Mouse (Mus musculus) stomach, embryonic 14.5 days (tissue): ENCODE measurements at regions not wholly inside any gene's neighbourhood (a gene's known extent, or its start where the extent isn't known, plus 50 kb on each side); places are given as distances from the start of the nearest gene placed in this dataset. TPM values are rescaled to one million over a fixed set of nuclear protein-coding genes. Genes with fewer than 3 reads are reported as not detected.

Source experiments
- ATAC-seq: fragments of 200-750 bp; cut with Nextera tagmentation; 2 replicates; pipeline ENCODE4 v1.8.0; 2017; ENCODE audit warnings: low read depth, moderate TSS enrichment; ENCODE audit not compliant: insufficient number of reproducible peaks, insufficient read depth, low FRiP score
- H3K27ac ChIP-seq: fragments of 300-500 bp; sonication (generic); 2 replicates; pipeline ENCODE4 v1.5.1; 2014; ENCODE audit warnings: mild to moderate bottlenecking, low read length, moderate library complexity, mixed read lengths
- H3K27me3 ChIP-seq: fragments of 300-500 bp; sonication (generic); 2 replicates; pipeline ENCODE4 v1.6.1; 2014; ENCODE audit warnings: low read length, control low read depth, mixed read lengths; ENCODE audit not compliant: control insufficient read depth, insufficient read depth
- H3K36me3 ChIP-seq: fragments of 300-500 bp; sonication (generic); 2 replicates; pipeline ENCODE4 v1.6.1; 2014; ENCODE audit warnings: mild to moderate bottlenecking, control low read depth, low read length, moderate library complexity, mixed read lengths; ENCODE audit not compliant: control insufficient read depth, insufficient read depth
- H3K4me1 ChIP-seq: fragments of 300-500 bp; sonication (generic); 2 replicates; pipeline ENCODE4 v1.6.1; 2014; ENCODE audit warnings: low read length, control low read depth, mixed read lengths; ENCODE audit not compliant: control insufficient read depth, insufficient read depth
- H3K4me2 ChIP-seq: fragments of 300-500 bp; sonication (generic); replicated peaks from 2 replicates; pipeline ENCODE4 v1.6.1; 2014; ENCODE audit warnings: low read depth, low read length, control low read depth
- H3K4me3 ChIP-seq: fragments of 300-500 bp; sonication (generic); 2 replicates; pipeline ENCODE4 v1.5.1; 2014; ENCODE audit warnings: low read depth, low read length, control low read depth
- H3K9ac ChIP-seq: fragments of 300-500 bp; sonication (generic); replicated peaks from 2 replicates; pipeline ENCODE4 v1.6.1; 2014; ENCODE audit warnings: low read depth, mild to moderate bottlenecking, control low read depth, low read length, moderate library complexity, mixed read lengths
- H3K9me3 ChIP-seq: fragments of 300-500 bp; sonication (generic); 2 replicates; pipeline ENCODE4 v1.6.1; 2016; ENCODE audit warnings: low read depth, low read length, control low read depth; ENCODE audit not compliant: control insufficient read depth
- WGBS: fragments of 180-500 bp; shearing (Covaris S2); extraction: QIAGEN DNeasy Blood & Tissue Kit; methylation state at CpG from one replicate; pipeline ENCODE4 v1.1.7; 2014; 5-methylcytosine and 5-hydroxymethylcytosine counted together
- microRNA-seq: library from miRNA; unstranded; fragments of <30 nt; microRNA quantifications from one replicate; pipeline ENCODE4, GENCODE M21; 2016

- Histone ChIP-seq H3K4me3 (no peak overlapping the region), H3K4me2 (no peak overlapping the region), H3K27ac (no peak overlapping the region), H3K9ac (no peak overlapping the region), H3K4me1 (no peaks in the 10 kb centered on the region), H3K36me3 (no peaks in the 10 kb centered on the region), H3K9me3 (no peaks in the 10 kb centered on the region), H3K27me3 (no peaks in the 10 kb centered on the region)
- 78% methylated on average over 2 of the region's 2 CpGs for WGBS
- ATAC-seq = no peak
These were observed 60.4 kb upstream of the Adam6b start for GRCm38 (mm10) chr12:113428901-113429300.

GRCm38 (mm10) chr12:113430340-113430739, 59.0 kb upstream of the Adam6b start:
- H3K9ac ChIP-seq = no peak overlapping the region
- no peak for ATAC-seq
- H3K27me3 ChIP-seq = no peaks in the 10 kb centered on the region
- no peak overlapping the region for H3K27ac ChIP-seq
- no peak overlapping the region for H3K4me2 ChIP-seq
- 81% methylated on average over 6 of the region's 6 CpGs for WGBS
- H3K4me1 ChIP-seq = no peaks in the 10 kb centered on the region
- H3K36me3 ChIP-seq = no peaks in the 10 kb centered on the region
- H3K9me3 ChIP-seq = no peaks in the 10 kb centered on the region
- H3K4me3 ChIP-seq = no peak overlapping the region

Small RNAs in the stretch of these regions (microRNA-seq; reads per million reads assigned to microRNA genes)
- not detected for gene Gm22175
- gene Gm24022 = not detected
- not detected for gene Gm25747
